Mouse (Mus musculus) ES-Bruce4 (cell line): Measurements from ENCODE around the gene Trim17. TPM values are rescaled to one million over a fixed set of nuclear protein-coding genes. Genes with fewer than 3 reads are reported as not detected.

Source experiments
- H3K27ac ChIP-seq: 2 replicates; pipeline ENCODE4 v1.5.1; 2012; ENCODE audit warnings: low read length, inconsistent platforms; ENCODE audit not compliant: insufficient read depth
- H3K27me3 ChIP-seq: 2 replicates; pipeline ENCODE4 v1.6.1; 2012; ENCODE audit warnings: mild to moderate bottlenecking, low read length, inconsistent platforms; ENCODE audit not compliant: control insufficient read depth, poor library complexity, insufficient read depth, severe bottlenecking
- H3K36me3 ChIP-seq: 2 replicates; pipeline ENCODE4 v1.6.1; 2012; ENCODE audit warnings: inconsistent platforms, mild to moderate bottlenecking, low read length, moderate library complexity; ENCODE audit not compliant: control insufficient read depth, poor library complexity, insufficient read depth, severe bottlenecking
- H3K4me1 ChIP-seq: one replicate; pipeline ENCODE4 v1.8.1; 2011; ENCODE audit warnings: low read length; ENCODE audit not compliant: control insufficient read depth, insufficient read depth
- H3K4me3 ChIP-seq: 2 replicates; pipeline ENCODE4 v1.5.1; 2011; ENCODE audit warnings: low read depth, mild to moderate bottlenecking, low read length
- H3K9ac ChIP-seq: 2 replicates; pipeline ENCODE4 v1.6.1; 2012; ENCODE audit warnings: low read depth, mild to moderate bottlenecking, inconsistent platforms; ENCODE audit not compliant: poor library complexity, severe bottlenecking
- H3K9me3 ChIP-seq: replicated peaks from 2 replicates; pipeline ENCODE4 v1.6.1; 2012; ENCODE audit warnings: mild to moderate bottlenecking, low read length, inconsistent platforms; ENCODE audit not compliant: control insufficient read depth, poor library complexity, insufficient read depth, severe bottlenecking
- CTCF ChIP-seq: IDR thresholded peaks from one replicate; pipeline ENCODE4 v1.8.1; 2011; ENCODE audit warnings: low read depth, low read length
- EP300 ChIP-seq: IDR thresholded peaks from 2 replicates; pipeline ENCODE4 v1.6.1; 2011; ENCODE audit warnings: low read depth, low read length; ENCODE audit not compliant: insufficient read depth
- POLR2A ChIP-seq: IDR thresholded peaks from one replicate; pipeline ENCODE4 v1.8.1; 2011; ENCODE audit warnings: low read length; ENCODE audit not compliant: insufficient read depth
- polyA plus RNA-seq: library from polyadenylated mRNA; stranded (reverse); fragments of >200 nt; gene quantifications from 2 replicates; pipeline ENCODE4 v1.2.4, GENCODE M21; 2011; ENCODE audit warnings: low read depth; ENCODE audit not compliant: missing spikeins, insufficient read depth, insufficient read length

The Trim17 gene
- polyA plus RNA-seq, 1 experiment: not detected

DNA sequence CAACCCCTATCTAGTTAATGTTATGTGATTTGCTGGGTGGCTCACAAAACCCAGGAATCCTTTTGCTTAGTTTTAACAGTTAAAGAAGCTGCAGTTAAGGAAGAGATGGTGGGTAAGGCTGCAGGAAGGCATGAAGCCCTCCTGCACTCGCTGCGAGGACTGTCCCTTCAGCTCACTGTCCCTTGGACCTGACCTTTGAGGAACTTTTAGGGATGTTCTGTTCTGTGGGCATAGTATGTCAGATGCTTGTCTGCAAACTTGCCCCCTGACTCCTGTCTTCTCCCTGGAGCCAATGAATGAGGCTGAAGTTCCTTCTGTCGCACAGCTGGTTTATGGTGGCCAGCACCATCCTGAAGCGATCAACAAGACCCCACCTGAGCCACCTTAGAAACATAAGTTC, 34.7 kb downstream of the Trim17 start:
- TF ChIP-seq POLR2A (no peak), EP300 (no peak), CTCF (no peak)

DNA sequence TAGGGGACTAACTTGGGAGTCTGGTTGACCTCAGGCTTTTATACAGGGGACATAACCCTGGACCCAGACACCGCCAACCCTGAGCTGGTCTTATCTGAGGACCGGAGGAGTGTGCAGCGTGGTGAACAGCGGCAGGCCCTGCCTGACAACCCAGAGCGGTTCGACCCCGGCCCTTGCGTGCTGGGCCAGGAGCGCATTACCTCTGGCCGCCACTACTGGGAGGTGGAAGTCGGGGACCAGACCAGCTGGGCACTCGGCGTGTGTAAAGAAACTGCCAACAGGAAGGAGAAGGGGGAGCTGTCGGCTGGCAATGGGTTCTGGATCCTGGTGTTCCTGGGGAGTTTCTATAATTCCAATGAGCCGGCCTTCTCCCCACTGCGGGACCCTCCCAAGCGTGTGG, 35.7 kb downstream of the Trim17 start:
- TF ChIP-seq CTCF: no peak
- no peak for TF ChIP-seq EP300
- no peak for TF ChIP-seq POLR2A
- H3K9ac ChIP-seq: no peak overlapping the region
- H3K4me1 ChIP-seq: no peaks in the 10 kb centered on the region
- H3K27ac ChIP-seq: no peak overlapping the region
- H3K4me3 ChIP-seq: peak overlapping the region; percentile 20
- H3K27me3 ChIP-seq: no peaks in the 10 kb centered on the region
- no peaks in the 10 kb centered on the region for H3K9me3 ChIP-seq
- H3K36me3 ChIP-seq: peaks cover 25% of the 10 kb centered on the region

More for the DNA sequence above, 34.7 kb downstream of the Trim17 start:
- Histone ChIP-seq H3K27me3 (no peaks in the 10 kb centered on the region), H3K9ac (no peak overlapping the region), H3K36me3 (peaks cover 33% of the 10 kb centered on the region), H3K4me3 (no peak overlapping the region), H3K9me3 (no peaks in the 10 kb centered on the region), H3K27ac (no peak overlapping the region), H3K4me1 (no peaks in the 10 kb centered on the region)

DNA sequence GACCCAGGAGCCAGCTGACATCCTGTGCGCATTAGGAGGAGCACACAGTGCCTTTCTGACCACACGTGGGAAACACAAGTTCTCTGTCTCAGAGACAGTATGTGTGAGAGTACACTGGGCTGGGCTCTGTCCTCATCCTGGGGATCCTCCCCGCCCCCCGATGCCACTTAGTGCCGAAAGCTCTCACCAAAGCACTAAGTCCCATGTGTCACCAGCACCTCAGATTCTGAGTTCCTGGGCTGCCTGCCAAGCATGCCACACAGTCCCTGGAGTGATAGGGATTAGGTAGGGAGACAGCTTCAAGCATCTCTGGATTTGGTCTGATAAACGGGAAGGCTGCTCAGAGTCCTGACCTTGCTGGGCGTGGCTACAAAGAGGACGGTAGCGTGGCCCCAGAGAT, 36.3 kb downstream of the Trim17 start:
- Histone ChIP-seq H3K27me3 (no peaks in the 10 kb centered on the region), H3K4me3 (no peak overlapping the region), H3K36me3 (peaks cover 19% of the 10 kb centered on the region), H3K27ac (no peak overlapping the region), H3K9ac (no peak overlapping the region), H3K9me3 (no peaks in the 10 kb centered on the region), H3K4me1 (no peaks in the 10 kb centered on the region)
- TF ChIP-seq CTCF (no peak), EP300 (no peak), POLR2A (no peak)

DNA sequence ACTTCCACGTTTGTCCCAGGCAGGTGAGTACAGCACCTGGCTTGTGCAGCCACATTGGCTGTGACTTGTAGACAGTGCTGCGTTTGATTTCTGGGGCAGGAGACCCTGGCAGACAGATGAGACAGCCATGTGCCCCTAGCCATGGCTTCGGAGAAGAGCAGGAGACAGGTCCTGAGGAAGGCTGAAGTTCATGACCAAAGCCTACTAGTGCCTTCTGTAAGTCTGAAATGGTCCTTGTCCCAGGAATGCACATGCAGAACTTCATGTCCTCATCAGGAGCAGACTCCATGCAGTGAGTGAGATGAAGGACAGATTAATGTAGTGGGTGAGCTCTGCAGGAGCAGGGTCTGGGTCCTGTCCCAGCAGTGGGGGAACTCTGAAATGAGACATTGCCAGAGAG, 37.4 kb downstream of the Trim17 start:
- TF ChIP-seq EP300 (no peak), POLR2A (no peak)
- no peak overlapping the region for H3K9ac ChIP-seq
- H3K9me3 ChIP-seq: no peaks in the 10 kb centered on the region
- H3K36me3 ChIP-seq: peaks cover 9% of the 10 kb centered on the region; the same call in 1 of the 2 replicates
- H3K4me3 ChIP-seq: no peak overlapping the region
- no peaks in the 10 kb centered on the region for H3K27me3 ChIP-seq
- no peak overlapping the region for H3K27ac ChIP-seq
- H3K4me1 ChIP-seq: no peaks in the 10 kb centered on the region

DNA sequence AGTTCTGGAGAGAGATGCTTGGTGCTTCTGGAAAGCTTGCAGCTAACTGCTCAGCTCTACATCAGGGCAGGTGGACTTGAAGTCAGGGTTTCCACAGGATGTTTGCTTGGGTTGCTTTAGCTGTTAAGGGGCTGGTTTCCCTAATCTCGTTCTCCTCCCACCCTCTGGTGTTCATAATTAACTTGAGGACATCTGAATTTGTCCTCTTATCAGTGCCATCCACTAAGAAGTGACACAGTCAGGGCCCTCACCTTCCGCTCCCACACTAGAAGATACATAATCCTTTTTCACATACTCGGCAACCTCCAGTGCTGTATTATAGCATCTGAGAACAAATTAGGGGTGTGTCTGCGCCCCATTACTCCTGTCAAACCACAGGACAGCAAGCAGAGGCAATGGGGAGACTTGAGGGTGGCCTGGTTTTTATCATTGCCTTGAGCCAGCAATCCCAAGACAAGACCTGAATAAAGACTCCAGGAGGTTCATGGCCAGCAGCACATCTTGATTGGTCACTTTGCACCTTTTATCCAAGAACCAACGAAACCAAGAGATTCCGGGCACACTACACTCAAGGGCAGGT, 38.7 kb downstream of the Trim17 start:
- Histone ChIP-seq H3K27me3 (no peaks in the 10 kb centered on the region), H3K36me3 (0 out of 2 replicates have a peak, but pooled peaks cover 3% of the 10 kb centered on the region), H3K4me3 (no peak overlapping the region), H3K9ac (no peak overlapping the region), H3K4me1 (no peaks in the 10 kb centered on the region), H3K9me3 (no peaks in the 10 kb centered on the region), H3K27ac (no peak overlapping the region)
- no peak for TF ChIP-seq CTCF
- no peak for TF ChIP-seq EP300
- TF ChIP-seq POLR2A: no peak

DNA sequence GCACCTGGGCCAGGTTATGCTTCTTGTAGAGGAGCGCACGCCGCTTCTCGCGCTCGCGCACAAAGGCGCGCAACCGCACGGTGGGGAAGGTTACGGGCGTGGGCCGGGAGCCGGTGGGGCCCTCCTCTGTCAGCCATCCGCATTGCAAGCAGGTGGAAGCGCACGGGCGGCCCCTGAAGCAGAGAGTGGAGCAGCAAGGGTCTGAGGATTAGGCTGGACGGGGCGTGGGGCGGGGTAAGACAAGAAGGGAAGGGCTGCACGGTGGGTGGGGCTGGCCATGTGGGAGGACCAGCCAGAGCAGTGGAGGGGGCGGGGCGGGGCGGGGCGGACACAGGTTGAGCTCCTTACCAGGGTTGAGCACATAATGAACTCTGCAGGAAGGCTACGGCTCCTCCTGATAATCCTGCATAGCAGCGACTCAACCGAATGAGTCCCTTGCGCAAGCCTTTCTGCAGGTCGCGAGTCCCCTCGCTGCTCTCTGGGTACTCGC, 39.9 kb downstream of the Trim17 start:
- Histone ChIP-seq H3K9me3 (no peaks in the 10 kb centered on the region), H3K9ac (0 out of 2 replicates have a peak overlapping the region, but pooled peaks have one; percentile 30)
- no peak for TF ChIP-seq EP300
- no peak for TF ChIP-seq POLR2A
- no peak for TF ChIP-seq CTCF

More for the DNA sequence above, 39.9 kb downstream of the Trim17 start:
- H3K4me1 ChIP-seq: no peaks in the 10 kb centered on the region
- H3K36me3 ChIP-seq: no peaks in the 10 kb centered on the region
- H3K4me3 ChIP-seq: peak overlapping the region; percentile 65
- H3K27me3 ChIP-seq: no peaks in the 10 kb centered on the region
- H3K27ac ChIP-seq: no peak overlapping the region
